Mouse (Mus musculus): Measurements from ENCODE around the gene Llcfc1.

- TF ChIP-seq CTCF (IDR thresholded peaks at IDR 0.05; ENCODE audit: low read depth, low read length) (no peak), POLR2A (IDR thresholded peaks at IDR 0.05; ENCODE audit: extremely low read depth, insufficient read depth, low read length) (no peak)
Measured at GRCm38 (mm10) chr6:41734719-41735470, 50.7 kb downstream of the Llcfc1 start.

Measured in liver, adult 2 months (tissue).